Mouse (Mus musculus): ENCODE measurements around the gene Ankmy1. TPM values are rescaled to one million over a fixed set of nuclear protein-coding genes. Genes with fewer than 3 reads are reported as not detected.

The Ankmy1 gene
- 0.24 and 0.29 TPM in 2 replicates for polyA plus RNA-seq (2012; rRNA removed)

DNA sequence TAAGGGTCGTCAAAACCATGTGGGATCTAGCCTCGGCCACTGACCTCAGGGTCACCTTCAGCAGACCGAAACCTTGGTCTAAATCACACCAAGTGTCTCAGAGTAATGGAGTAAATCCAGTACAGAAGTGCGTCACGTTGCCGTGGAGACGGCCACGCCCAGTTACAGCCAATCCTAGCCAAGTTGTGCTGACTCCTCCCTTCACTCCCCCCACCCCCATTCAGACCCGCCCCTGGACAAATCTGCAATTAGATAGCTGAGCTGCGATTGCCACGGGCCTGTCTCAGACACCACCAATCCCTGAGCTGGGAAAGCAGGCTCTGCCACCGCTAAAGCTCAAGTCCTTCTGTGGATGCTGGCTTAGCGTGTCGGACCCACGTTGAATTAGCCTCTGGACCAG is at the start of gene Ankmy1:
TSS of gene Ankmy1 (minus strand) at position 121 of the 400 bp plus-strand sequence.

DNA sequence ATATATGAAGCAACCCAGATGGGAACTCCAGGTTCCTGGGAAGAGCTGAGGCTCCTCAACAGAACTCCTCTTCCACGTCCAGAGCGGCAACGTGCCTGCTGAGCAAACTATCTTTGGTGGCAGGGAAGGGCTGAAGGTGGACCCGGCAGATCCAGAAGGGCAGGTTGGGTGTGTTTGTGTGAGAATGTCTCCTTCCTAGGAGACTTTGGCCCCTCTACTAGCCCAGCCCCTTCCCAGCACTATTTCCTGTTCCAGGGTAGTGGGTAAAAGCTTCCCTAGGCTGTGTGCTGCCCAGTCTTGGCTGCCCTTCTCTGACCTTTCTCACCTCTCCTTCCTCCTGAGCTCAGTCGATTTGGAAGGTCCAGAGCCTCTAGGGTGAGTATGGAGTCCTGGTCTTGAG is 47.9 kb upstream of the Ankmy1 start, which contains the start of gene Gpr35:
TSS of gene Gpr35 (plus strand) at position 259 of the 400 bp plus-strand sequence.

DNA sequence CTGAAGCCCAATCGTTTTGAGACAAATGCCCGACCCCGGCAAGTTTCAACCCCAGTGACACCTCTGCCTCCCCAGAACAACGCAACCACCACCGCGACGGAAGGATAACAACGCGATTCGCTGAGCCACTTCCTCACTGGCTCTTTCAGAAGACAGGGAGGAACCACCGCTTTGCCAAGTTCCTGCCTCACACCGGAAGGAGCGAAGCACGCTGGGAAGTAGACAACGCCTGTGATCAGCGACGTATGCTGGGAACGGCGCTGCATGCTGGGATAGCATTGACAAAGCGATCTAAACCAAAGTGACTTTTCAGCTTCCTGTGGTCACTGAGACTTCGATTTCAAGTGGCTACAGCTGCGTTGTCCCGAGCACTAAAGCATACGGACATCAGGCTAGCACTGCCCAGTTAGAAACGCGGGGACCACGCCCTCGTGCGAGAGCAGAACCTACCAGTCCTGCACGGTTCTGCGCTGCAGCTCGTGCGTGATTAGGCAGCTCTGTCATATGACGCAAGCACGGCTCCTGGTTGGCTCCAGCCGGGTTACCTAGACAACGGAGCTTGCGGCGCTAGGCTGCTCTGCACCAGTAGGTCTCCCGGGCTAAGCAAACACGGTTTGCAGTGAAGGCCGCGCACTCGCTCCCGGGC is 31.6 kb upstream of the Ankmy1 start, which contains the start of gene Capn10:
TSS of gene Capn10 (plus strand) at position 195 of the 646 bp plus-strand sequence.

DNA sequence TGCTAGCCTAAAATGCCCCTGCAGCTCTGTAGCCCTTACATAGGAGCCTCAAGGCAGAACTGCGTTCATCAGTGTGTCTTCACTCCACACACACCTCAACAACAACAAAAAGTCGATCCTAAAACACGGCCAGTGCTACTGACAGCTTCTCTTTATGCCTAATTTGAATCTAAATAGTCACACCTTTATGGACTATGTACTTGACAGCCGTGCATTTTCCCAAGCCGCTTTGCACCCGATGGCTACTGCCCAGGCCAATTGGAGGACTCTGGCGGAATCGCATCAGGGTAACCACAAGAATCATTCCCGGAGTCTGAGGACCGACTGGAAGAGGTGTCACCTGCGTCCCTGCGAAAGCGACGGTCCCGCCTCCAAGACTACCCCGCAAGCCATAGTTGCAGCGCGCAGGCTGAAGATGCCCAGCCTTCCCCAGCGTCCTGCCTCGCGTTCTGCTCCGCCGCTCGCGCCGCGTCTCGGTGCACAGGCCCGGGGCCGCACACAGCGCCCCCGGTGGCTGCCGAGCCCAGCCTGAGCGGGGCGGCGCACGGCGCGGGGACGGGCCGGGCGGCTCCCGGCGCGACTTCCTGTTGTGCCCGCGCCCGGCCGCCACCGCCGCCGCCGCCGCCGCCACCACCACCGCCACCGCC is 7.7 kb upstream of the Ankmy1 start, which contains the start of gene Rnpepl1:
TSS of gene Rnpepl1 (plus strand) at position 545 of the 647 bp plus-strand sequence.

DNA sequence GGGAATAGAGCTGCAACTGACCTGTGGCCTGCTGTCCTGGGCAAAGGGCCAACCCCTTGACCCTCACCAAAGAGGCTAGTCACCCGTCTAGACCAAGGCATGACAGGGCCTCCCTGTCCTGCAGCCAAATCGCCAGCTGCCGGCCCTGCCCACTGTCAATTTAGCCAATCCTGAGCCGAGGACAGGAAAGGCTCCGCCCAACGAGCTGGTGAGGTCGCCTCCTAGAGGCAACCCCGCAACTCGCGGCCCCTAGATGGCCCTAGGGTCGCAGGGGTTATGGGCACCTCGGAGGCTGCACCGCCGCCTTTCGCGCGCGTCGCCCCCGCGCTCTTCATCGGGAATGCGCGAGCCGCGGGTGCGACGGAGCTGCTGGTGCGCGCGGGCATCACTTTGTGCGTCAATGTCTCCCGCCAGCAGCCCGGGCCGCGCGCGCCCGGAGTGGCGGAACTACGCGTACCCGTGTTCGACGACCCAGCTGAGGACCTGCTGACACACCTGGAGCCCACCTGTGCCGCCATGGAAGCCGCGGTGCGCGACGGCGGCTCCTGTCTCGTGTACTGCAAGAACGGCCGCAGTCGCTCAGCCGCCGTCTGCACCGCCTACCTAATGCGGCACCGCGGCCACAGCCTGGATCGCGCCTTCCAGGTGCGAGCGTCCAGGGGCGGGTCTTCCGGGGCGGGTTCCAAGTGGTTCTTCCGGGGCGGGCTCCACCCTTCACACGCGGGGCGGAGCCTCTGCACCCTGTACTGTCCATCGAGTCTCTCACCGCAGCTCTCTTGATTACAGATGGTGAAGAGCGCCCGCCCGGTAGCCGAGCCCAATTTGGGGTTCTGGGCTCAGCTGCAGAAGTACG is 4.3 kb upstream of the Ankmy1 start, which contains the start of gene Dusp28:
TSS of gene Dusp28 (plus strand) at position 203 of the 853 bp plus-strand sequence.

DNA sequence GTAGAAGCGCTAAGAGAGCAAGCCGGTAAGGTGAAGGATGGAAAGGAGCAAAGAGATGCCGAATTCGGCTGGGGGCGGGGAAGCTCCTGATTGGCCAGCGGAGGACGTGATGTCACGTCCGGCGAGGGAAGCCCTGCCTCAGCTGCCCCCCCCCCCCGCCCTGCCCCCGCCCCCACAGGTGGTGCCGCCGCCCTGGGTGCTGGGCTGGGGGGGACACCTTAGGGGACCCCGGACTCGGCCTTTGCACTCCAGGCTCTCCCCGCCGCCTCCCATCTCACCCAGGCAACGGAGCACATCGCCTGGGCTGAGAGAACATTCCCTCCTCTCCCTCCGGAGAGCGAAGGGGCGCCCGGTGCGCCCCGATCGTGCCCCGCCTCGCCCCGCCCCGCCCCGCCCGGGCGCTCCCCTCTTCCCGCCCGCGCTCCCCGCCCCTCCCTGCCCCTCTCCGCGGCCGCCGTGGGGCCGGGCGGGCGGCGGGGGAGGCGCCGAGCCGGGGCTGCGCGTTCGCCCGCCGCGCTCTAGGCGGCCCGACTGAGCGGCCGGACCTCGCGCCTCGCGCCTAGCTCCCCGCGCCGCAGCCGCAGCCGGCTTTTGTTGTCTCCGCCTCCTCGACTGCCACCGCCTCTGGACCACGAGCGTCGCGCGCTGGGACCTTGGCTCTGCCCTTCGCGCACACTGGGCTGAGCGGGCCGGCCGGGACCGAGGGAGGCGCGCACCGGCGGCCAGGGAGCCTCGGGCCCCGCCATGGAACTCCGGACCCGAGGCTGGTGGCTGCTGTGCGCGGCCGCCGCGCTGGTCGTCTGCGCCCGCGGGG is 71.3 kb downstream of the Ankmy1 start, which contains the start of gene Gpc1:
TSS of gene Gpc1 (plus strand) at position 458 of the 814 bp plus-strand sequence.

Other genes with a start within 250 kb of the Ankmy1 start
- 72.2 and 79.8 TPM in 2 replicates for gene Gpc1, start 71.3 kb downstream of the Ankmy1 start, polyA plus RNA-seq (2012; rRNA removed)
- gene Dusp28, start 4.1 kb upstream of the Ankmy1 start, polyA plus RNA-seq (2012; rRNA removed): 14.3 and 16.2 TPM in 2 replicates
- 24.6 and 35.6 TPM in 2 replicates for gene Rnpepl1, start 7.9 kb upstream of the Ankmy1 start, polyA plus RNA-seq (2012; rRNA removed)
- 36.8 and 39.0 TPM in 2 replicates for gene Capn10, start 31.5 kb upstream of the Ankmy1 start, polyA plus RNA-seq (2012; rRNA removed)
- 0.18 and 0.25 TPM in 2 replicates for gene Gpr35, start 48.0 kb upstream of the Ankmy1 start, polyA plus RNA-seq (2012; rRNA removed)
- not detected in 2 replicates for gene Aqp12, start 103.4 kb upstream of the Ankmy1 start, polyA plus RNA-seq (2012; rRNA removed)
- 30.0 and 36.2 TPM in 2 replicates for gene Kif1a, start 199.0 kb upstream of the Ankmy1 start, polyA plus RNA-seq (2012; rRNA removed)
- 0.04 and 0.18 TPM in 2 replicates for gene Agxt, start 232.3 kb upstream of the Ankmy1 start, polyA plus RNA-seq (2012; rRNA removed)